Mouse (Mus musculus) forebrain, postnatal 0 days (tissue): ENCODE measurements around the gene Cox6a1. TPM values are rescaled to one million over a fixed set of nuclear protein-coding genes. Genes with fewer than 3 reads are reported as not detected.
"Not testable (repeated sequence)": the region's sequence is repeated elsewhere in the genome, so short reads cannot be mapped to it uniquely, and the experiment has no call there.

ENCODE experiments used
- ATAC-seq: fragments of 200-750 bp; cut with Nextera tagmentation; 2 replicates; pipeline ENCODE4 v1.8.0; 2017; ENCODE audit warnings: mild to moderate bottlenecking, moderate library complexity
- DNase-seq: peaks from one replicate; pipeline ENCODE4 v3.0.0-alpha.2; 2015
- H3K27ac ChIP-seq: fragments of 300-500 bp; sonication (generic); 2 replicates; pipeline ENCODE4 v1.5.1; 2014; ENCODE audit warnings: low read depth, mild to moderate bottlenecking, antibody characterized with exemption, low read length, moderate library complexity, mixed read lengths
- H3K27me3 ChIP-seq: fragments of 300-500 bp; sonication (generic); 2 replicates; pipeline ENCODE4 v1.6.1; 2014; ENCODE audit warnings: mild to moderate bottlenecking, low read length, mixed read lengths; ENCODE audit not compliant: insufficient read depth
- H3K36me3 ChIP-seq: fragments of 300-500 bp; sonication (generic); 2 replicates; pipeline ENCODE4 v1.6.1; 2014; ENCODE audit warnings: mild to moderate bottlenecking, moderate library complexity; ENCODE audit not compliant: insufficient read depth
- H3K4me1 ChIP-seq: fragments of 300-500 bp; sonication (generic); 2 replicates; pipeline ENCODE4 v1.6.1; 2014; ENCODE audit warnings: antibody characterized with exemption; ENCODE audit not compliant: insufficient read depth
- H3K4me2 ChIP-seq: fragments of 300-500 bp; sonication (generic); 2 replicates; pipeline ENCODE4 v1.6.1; 2014; ENCODE audit warnings: low read depth, mild to moderate bottlenecking, moderate library complexity
- H3K4me3 ChIP-seq: fragments of 300-500 bp; sonication (generic); 2 replicates; pipeline ENCODE4 v1.5.1; 2014; ENCODE audit warnings: low read depth, low read length, mixed read lengths
- H3K9ac ChIP-seq: fragments of 300-500 bp; sonication (generic); 2 replicates; pipeline ENCODE4 v1.6.1; 2014; ENCODE audit warnings: mild to moderate bottlenecking
- H3K9me3 ChIP-seq: fragments of 300-500 bp; sonication (generic); 2 replicates; pipeline ENCODE4 v1.6.1; 2016; ENCODE audit warnings: low read length
- CTCF ChIP-seq: sonication (generic); IDR thresholded peaks from 2 replicates; pipeline ENCODE4 v1.5.1; 2016; ENCODE audit warnings: antibody characterized with exemption, control low read depth, low read depth
- WGBS: fragments of 180-500 bp; shearing (Covaris S2); extraction: QIAGEN DNeasy Blood & Tissue Kit; methylation state at CpG from one replicate; pipeline ENCODE4 v1.1.7; 2014; 5-methylcytosine and 5-hydroxymethylcytosine counted together
- polyA plus RNA-seq: library from polyadenylated mRNA; unstranded; fragments of >200 nt; fragmentation: Nextera tagmentation; extraction: Ambion mirVana; gene quantifications from 2 replicates; pipeline ENCODE4 v1.2.1, GENCODE M21; 2015
- total RNA-seq: library from RNA; depleted of rRNA; stranded (reverse); fragments of >200 nt; gene quantifications from 2 replicates; pipeline ENCODE4 v1.2.3, GENCODE M21; 2014; rRNA removed

Gene Cox6a1
- 628 and 701 TPM in 2 replicates for total RNA-seq
- 1,510 and 1,858 TPM in 2 replicates for polyA plus RNA-seq

- WGBS: 3% methylated on average over 61 of the region's 74 CpGs
- peak; percentile 56 for TF ChIP-seq CTCF
- no peaks in the 10 kb centered on the region for H3K9me3 ChIP-seq
- peaks cover 28% of the 10 kb centered on the region for H3K36me3 ChIP-seq
- no peaks in the 10 kb centered on the region; the same call in 1 of the 2 replicates for H3K4me1 ChIP-seq
- H3K4me2 ChIP-seq: peak within 1 kb of the TSS; percentile 96
- peak; percentile 100 for DNase-seq
- peak within 1 kb of the TSS; percentile 69 for H3K9ac ChIP-seq
- peak within 1 kb of the TSS; percentile 78 for H3K4me3 ChIP-seq
- peak; percentile 97 for ATAC-seq
- no peaks in the 10 kb centered on the region for H3K27me3 ChIP-seq
- H3K27ac ChIP-seq: peak within 1 kb of the TSS; percentile 67
Observed at GRCm38 (mm10) chr5:115348546-115349224, at the start of gene Cox6a1. Gene Cox6a1, minus strand, starts transcription at chr5:115348981.

GRCm38 (mm10) chr5:115397839-115398780 lies 49.3 kb upstream of the Cox6a1 start:
- no peaks in the 10 kb centered on the region for H3K36me3 ChIP-seq
- no peaks in the 10 kb centered on the region for H3K9me3 ChIP-seq
- peak; percentile 91 for ATAC-seq
- H3K4me1 ChIP-seq: 0 out of 2 replicates have a peak, but pooled peaks cover 7% of the 10 kb centered on the region
- H3K27me3 ChIP-seq: no peaks in the 10 kb centered on the region
- H3K9ac ChIP-seq: peak overlapping the region; percentile 72
- H3K4me3 ChIP-seq: peak overlapping the region; percentile 35
- TF ChIP-seq CTCF: no peak
- 3% methylated on average over 48 of the region's 48 CpGs for WGBS
- H3K4me2 ChIP-seq: peak overlapping the region; percentile 63
- peak overlapping the region; percentile 79 for H3K27ac ChIP-seq
- DNase-seq: peak; percentile 82

GRCm38 (mm10) chr5:115396654-115397053 lies 47.9 kb upstream of the Cox6a1 start:
- Histone ChIP-seq H3K4me2 (no peak overlapping the region), H3K36me3 (no peaks in the 10 kb centered on the region), H3K4me1 (0 out of 2 replicates have a peak, but pooled peaks cover 7% of the 10 kb centered on the region), H3K9me3 (no peaks in the 10 kb centered on the region), H3K4me3 (no peak overlapping the region), H3K27ac (no peak overlapping the region), H3K27me3 (no peaks in the 10 kb centered on the region), H3K9ac (no peak overlapping the region)
- WGBS: 76% methylated on average over 11 of the region's 11 CpGs
- DNase-seq: no peak
- TF ChIP-seq CTCF: no peak
- ATAC-seq: no peak

- whole genome bisulfite sequencing: 27% methylated on average over 10 of the region's 10 CpGs
- no peak overlapping the region for H3K4me2 ChIP-seq
- H3K27ac ChIP-seq: no peak overlapping the region
- no peak overlapping the region for H3K4me3 ChIP-seq
- TF ChIP-seq CTCF: no peak
- 0 out of 2 replicates have a peak, but pooled peaks cover 7% of the 10 kb centered on the region for H3K4me1 ChIP-seq
- H3K36me3 ChIP-seq: no peaks in the 10 kb centered on the region
- no peak for ATAC-seq
- H3K9ac ChIP-seq: no peak overlapping the region
- DNase-seq: no peak
- no peaks in the 10 kb centered on the region for H3K27me3 ChIP-seq
- no peaks in the 10 kb centered on the region for H3K9me3 ChIP-seq
Observed at GRCm38 (mm10) chr5:115394836-115395235, 46.1 kb upstream of the Cox6a1 start.

- no peak for DNase-seq
- ATAC-seq: no peak
- 0 out of 2 replicates have a peak, but pooled peaks cover 7% of the 10 kb centered on the region for H3K4me1 ChIP-seq
- 1% methylated on average over 8 of the region's 8 CpGs for WGBS
- no peaks in the 10 kb centered on the region for H3K36me3 ChIP-seq
- H3K27me3 ChIP-seq: no peaks in the 10 kb centered on the region
- H3K4me2 ChIP-seq: no peak overlapping the region
- H3K9ac ChIP-seq: no peak overlapping the region
- H3K4me3 ChIP-seq: no peak overlapping the region
- no peak overlapping the region for H3K27ac ChIP-seq
- H3K9me3 ChIP-seq: no peaks in the 10 kb centered on the region
- no peak for TF ChIP-seq CTCF
Observed at GRCm38 (mm10) chr5:115394223-115394622, 45.4 kb upstream of the Cox6a1 start.

GRCm38 (mm10) chr5:115392969-115393368 lies 44.2 kb upstream of the Cox6a1 start:
- no peak overlapping the region for H3K9ac ChIP-seq
- H3K4me3 ChIP-seq: no peak overlapping the region
- H3K4me1 ChIP-seq: no peaks in the 10 kb centered on the region
- no peak for ATAC-seq
- TF ChIP-seq CTCF: no peak
- H3K4me2 ChIP-seq: no peak overlapping the region
- H3K27me3 ChIP-seq: no peaks in the 10 kb centered on the region
- H3K9me3 ChIP-seq: no peaks in the 10 kb centered on the region
- H3K27ac ChIP-seq: no peak overlapping the region
- H3K36me3 ChIP-seq: no peaks in the 10 kb centered on the region
- WGBS: 82% methylated on average over 1 of the region's 1 CpGs
- no peak for DNase-seq

GRCm38 (mm10) chr5:115391935-115392334 lies 43.2 kb upstream of the Cox6a1 start:
- Histone ChIP-seq H3K4me1 (no peaks in the 10 kb centered on the region), H3K27ac (no peak overlapping the region), H3K27me3 (no peaks in the 10 kb centered on the region), H3K9ac (no peak overlapping the region), H3K4me2 (no peak overlapping the region), H3K9me3 (no peaks in the 10 kb centered on the region), H3K36me3 (no peaks in the 10 kb centered on the region), H3K4me3 (no peak overlapping the region)
- WGBS: 27% methylated on average over 9 of the region's 9 CpGs
- no peak for ATAC-seq
- no peak for DNase-seq
- no peak for TF ChIP-seq CTCF

- not testable (repeated sequence) for H3K4me3 ChIP-seq, H3K4me1 ChIP-seq, H3K9ac ChIP-seq, H3K9me3 ChIP-seq, DNase-seq, H3K27me3 ChIP-seq, ATAC-seq, H3K27ac ChIP-seq, H3K36me3 ChIP-seq, H3K4me2 ChIP-seq
- 88% methylated on average over 2 of the region's 2 CpGs for WGBS
Observed at GRCm38 (mm10) chr5:115378882-115379281, 30.1 kb upstream of the Cox6a1 start.
